Mouse (Mus musculus) embryonic facial prominence, embryonic 14.5 days (tissue): ENCODE measurements around the gene Dst. TPM values are rescaled to one million over a fixed set of nuclear protein-coding genes. Genes with fewer than 3 reads are reported as not detected.

Experiments
- ATAC-seq: fragments of 200-750 bp; cut with Nextera tagmentation; 2 replicates; pipeline ENCODE4 v1.8.0; 2017; ENCODE audit warnings: low read depth, moderate number of reproducible peaks, moderate TSS enrichment
- DNase-seq: peaks from one replicate; pipeline ENCODE4 v3.0.0-alpha.2; 2015; ENCODE audit warnings: low spot score
- H3K27ac ChIP-seq: fragments of 300-500 bp; sonication (generic); replicated peaks from 2 replicates; pipeline ENCODE4 v1.5.1; 2014; ENCODE audit warnings: low read depth, mild to moderate bottlenecking, low read length, moderate library complexity
- H3K27me3 ChIP-seq: fragments of 300-500 bp; sonication (generic); replicated peaks from 2 replicates; pipeline ENCODE4 v1.6.1; 2014; ENCODE audit warnings: low read length; ENCODE audit not compliant: control insufficient read depth, insufficient read depth
- H3K36me3 ChIP-seq: fragments of 300-500 bp; sonication (generic); 2 replicates; pipeline ENCODE4 v1.6.1; 2014; ENCODE audit warnings: low read length, mixed read lengths; ENCODE audit not compliant: control insufficient read depth, insufficient read depth
- H3K4me1 ChIP-seq: fragments of 300-500 bp; sonication (generic); 2 replicates; pipeline ENCODE4 v1.6.1; 2014; ENCODE audit warnings: antibody characterized with exemption, low read length; ENCODE audit not compliant: control insufficient read depth, insufficient read depth
- H3K4me2 ChIP-seq: fragments of 300-500 bp; sonication (generic); 2 replicates; pipeline ENCODE4 v1.6.1; 2014; ENCODE audit warnings: low read depth, mild to moderate bottlenecking, low read length, moderate library complexity, mixed read lengths
- H3K4me3 ChIP-seq: fragments of 300-500 bp; sonication (generic); 2 replicates; pipeline ENCODE4 v1.5.1; 2014; ENCODE audit warnings: low read depth, mild to moderate bottlenecking, low read length
- H3K9ac ChIP-seq: fragments of 300-500 bp; sonication (generic); 2 replicates; pipeline ENCODE4 v1.6.1; 2014; ENCODE audit warnings: low read depth, mild to moderate bottlenecking, low read length, moderate library complexity, mixed read lengths
- H3K9me3 ChIP-seq: fragments of 300-500 bp; sonication (generic); 2 replicates; pipeline ENCODE4 v1.6.1; 2016; ENCODE audit warnings: low read length; ENCODE audit not compliant: control insufficient read depth
- WGBS: fragments of 180-500 bp; shearing (Covaris S2); extraction: QIAGEN DNeasy Blood & Tissue Kit; methylation state at CpG from one replicate; pipeline ENCODE4 v1.1.7; 2014; 5-methylcytosine and 5-hydroxymethylcytosine counted together
- polyA plus RNA-seq: library from polyadenylated mRNA; unstranded; fragments of >200 nt; fragmentation: Nextera tagmentation; extraction: Ambion mirVana; gene quantifications from 2 replicates; pipeline ENCODE4 v1.2.1, GENCODE M21; 2014

Dst gene
- polyA plus RNA-seq, 1 experiment from 2014 or later: 39.5 TPM

- DNase-seq (no peak), ATAC-seq (no peak)
- H3K27me3 ChIP-seq: no peaks in the 10 kb centered on the region
- H3K9ac ChIP-seq: no peak overlapping the region
- no peaks in the 10 kb centered on the region for H3K4me1 ChIP-seq
- H3K36me3 ChIP-seq: peaks cover 20% of the 10 kb centered on the region
- H3K9me3 ChIP-seq: no peaks in the 10 kb centered on the region
- no peak overlapping the region for H3K4me2 ChIP-seq
- whole genome bisulfite sequencing: 95% methylated on average over 12 of the region's 12 CpGs
- no peak overlapping the region for H3K27ac ChIP-seq
- H3K4me3 ChIP-seq: no peak overlapping the region
Observed at GRCm38 (mm10) chr1:34309396-34309795, 401.4 kb downstream of the Dst start.

GRCm38 (mm10) chr1:34310532-34311250 lies 402.7 kb downstream of the Dst start:
- ATAC-seq: no peak
- WGBS: 81% methylated on average over 8 of the region's 8 CpGs

GRCm38 (mm10) chr1:34312806-34313205 lies 404.8 kb downstream of the Dst start:
- Histone ChIP-seq H3K9ac (no peak overlapping the region), H3K4me3 (no peak overlapping the region), H3K9me3 (no peaks in the 10 kb centered on the region), H3K4me2 (no peak overlapping the region), H3K27ac (no peak overlapping the region), H3K4me1 (no peaks in the 10 kb centered on the region), H3K27me3 (no peaks in the 10 kb centered on the region), H3K36me3 (peaks cover 3% of the 10 kb centered on the region; the same call in 1 of the 2 replicates)
- ATAC-seq (no peak), DNase-seq (no peak)
- 94% methylated on average over 4 of the region's 4 CpGs for WGBS

More at GRCm38 (mm10) chr1:34310532-34311250, 402.7 kb downstream of the Dst start:
- Histone ChIP-seq H3K4me2 (no peak overlapping the region), H3K36me3 (peaks cover 20% of the 10 kb centered on the region), H3K4me1 (no peaks in the 10 kb centered on the region), H3K4me3 (no peak overlapping the region), H3K9me3 (no peaks in the 10 kb centered on the region), H3K9ac (no peak overlapping the region), H3K27me3 (no peaks in the 10 kb centered on the region), H3K27ac (no peak overlapping the region)
- no peak for DNase-seq

GRCm38 (mm10) chr1:34315381-34315780 lies 407.4 kb downstream of the Dst start:
- Histone ChIP-seq H3K4me2 (no peak overlapping the region), H3K9me3 (no peaks in the 10 kb centered on the region), H3K4me1 (no peaks in the 10 kb centered on the region), H3K36me3 (no peaks in the 10 kb centered on the region), H3K4me3 (no peak overlapping the region), H3K9ac (no peak overlapping the region), H3K27me3 (no peaks in the 10 kb centered on the region), H3K27ac (no peak overlapping the region)
- DNase-seq (no peak), ATAC-seq (no peak)
- WGBS: 64% methylated on average over 5 of the region's 5 CpGs

- no peak for DNase-seq
- Histone ChIP-seq H3K4me3 (no peak overlapping the region), H3K4me2 (no peak overlapping the region), H3K4me1 (no peaks in the 10 kb centered on the region), H3K9ac (no peak overlapping the region), H3K27ac (no peak overlapping the region), H3K36me3 (no peaks in the 10 kb centered on the region), H3K9me3 (no peaks in the 10 kb centered on the region), H3K27me3 (no peaks in the 10 kb centered on the region)
- ATAC-seq: no peak
- 65% methylated on average over 7 of the region's 7 CpGs for WGBS
Observed at GRCm38 (mm10) chr1:34324255-34324654, 416.2 kb downstream of the Dst start.

- Histone ChIP-seq H3K27ac (no peak overlapping the region), H3K27me3 (no peaks in the 10 kb centered on the region), H3K4me2 (no peak overlapping the region), H3K9me3 (no peaks in the 10 kb centered on the region), H3K4me1 (peaks cover 3% of the 10 kb centered on the region; the same call in 1 of the 2 replicates), H3K9ac (no peak overlapping the region), H3K4me3 (no peak overlapping the region), H3K36me3 (no peaks in the 10 kb centered on the region)
- DNase-seq (no peak), ATAC-seq (no peak)
- 74% methylated on average over 6 of the region's 6 CpGs for WGBS
Observed at GRCm38 (mm10) chr1:34328606-34329005, 420.6 kb downstream of the Dst start.

- Histone ChIP-seq H3K9me3 (no peaks in the 10 kb centered on the region), H3K4me1 (peaks cover 3% of the 10 kb centered on the region; the same call in 1 of the 2 replicates), H3K36me3 (no peaks in the 10 kb centered on the region), H3K4me3 (no peak overlapping the region), H3K27me3 (no peaks in the 10 kb centered on the region), H3K4me2 (no peak overlapping the region), H3K27ac (no peak overlapping the region), H3K9ac (no peak overlapping the region)
- WGBS: 55% methylated on average over 3 of the region's 3 CpGs
- ATAC-seq: no peak
- peak; percentile 45 for DNase-seq
Observed at GRCm38 (mm10) chr1:34331767-34332166, 423.7 kb downstream of the Dst start.
